In the genomic region with DNA sequence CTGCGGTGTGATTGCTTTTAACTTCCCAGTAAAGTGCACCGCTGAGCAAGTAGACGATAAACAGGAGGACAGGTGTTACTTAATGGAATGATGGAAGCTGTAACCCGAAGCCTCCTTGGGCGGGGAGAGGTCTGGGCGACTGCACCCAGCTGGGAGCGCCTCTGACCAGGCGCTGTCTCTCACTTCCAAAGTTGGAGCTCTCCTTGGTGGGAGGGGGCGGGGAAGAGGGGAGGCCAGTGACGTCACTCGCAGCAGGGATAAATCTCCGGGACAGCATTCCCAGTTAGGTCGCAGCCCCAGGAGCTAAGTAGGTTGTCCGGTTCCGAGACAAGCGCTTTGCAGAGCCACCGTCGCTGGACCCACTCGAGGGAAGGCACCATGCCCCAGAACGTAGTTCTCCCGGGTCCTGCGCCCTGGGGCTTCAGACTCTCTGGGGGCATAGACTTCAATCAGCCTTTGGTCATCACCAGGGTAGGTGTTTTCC, we compare ENCODE assay signal across 8 mouse cellular contexts. TPM values are rescaled to one million over a fixed set of nuclear protein-coding genes. Genes with fewer than 3 reads are reported as not detected.
DNase-seq lines count a peak whose midpoint lies in the region; ATAC-seq and TF ChIP-seq lines count a peak whose summit lies in the region.

Gene Pdlim3 (plus strand): TSS at position 260 of the 484 bp plus-strand sequence.

- H3K4me1 ChIP-seq in thymus, adult 2 months (replicated peaks; ENCODE audit: control insufficient read depth, insufficient read depth, low read length), result no peaks in the 10 kb centered on the region
- 0 out of 2 replicates have a peak, but pooled peaks cover 7% of the 10 kb centered on the region for H3K4me1 ChIP-seq in hindbrain, embryonic 14.5 days (replicated peaks; ENCODE audit: control insufficient read depth, insufficient read depth, low read length)
- H3K4me1 ChIP-seq in liver, embryonic 14.5 days (replicated peaks; ENCODE audit: control insufficient read depth in 2 of 2, insufficient read depth in 2 of 2, low read length in 1 of 2), result no peaks in the 10 kb centered on the region
- H3K4me1 ChIP-seq in neural tube, embryonic 15.5 days, result peaks cover 18% of the 10 kb centered on the region

- TF ChIP-seq EP300 in liver, embryonic 14.5 days (IDR thresholded peaks at IDR 0.05; ENCODE audit: low read depth), result no peak

- peak; percentile 57; the same call in 1 of the 2 replicates for ATAC-seq in hindbrain, embryonic 14.5 days (ENCODE audit: low FRiP score)
- no peak for ATAC-seq in liver, embryonic 14.5 days (ENCODE audit: insufficient read depth)
- ATAC-seq in neural tube, embryonic 15.5 days (ENCODE audit: low FRiP score), result peak; percentile 60; the same call in 1 of the 2 replicates

- intact Hi-C loops in gastrocnemius, adult 2 months (cut with DNase I), result loop anchor here (2.0 kb wide), 1 partner anchor 54 kb away; no protein-coding TSS in a partner anchor

- no peak within 1 kb of the TSS for H3K4me3 ChIP-seq in thymus, adult 2 months (ENCODE audit: control insufficient read depth, insufficient read depth, low read length)
- peak within 1 kb of the TSS; percentile 86 for H3K4me3 ChIP-seq in gastrocnemius, adult 2 months
- H3K4me3 ChIP-seq in hindbrain, embryonic 14.5 days (replicated peaks; ENCODE audit: low read length), result peak within 1 kb of the TSS; percentile 33
- peak within 1 kb of the TSS in 1 of 2 experiments; percentile 4; a peak in 1 of 4 replicates for H3K4me3 ChIP-seq in liver, embryonic 14.5 days (ENCODE audit: insufficient read depth in 1 of 2, low read depth in 2 of 2, low read length in 2 of 2)
- peak within 1 kb of the TSS; percentile 41 for H3K4me3 ChIP-seq in neural tube, embryonic 15.5 days (replicated peaks)

- TF ChIP-seq POLR2A in thymus, adult 2 months (IDR thresholded peaks at IDR 0.05; ENCODE audit: control insufficient read depth, extremely low read depth, insufficient read depth, low read length, poor library complexity), result no peak

- no peaks in the 10 kb centered on the region for H3K36me3 ChIP-seq in thymus, adult 2 months (ENCODE audit: control insufficient read depth, insufficient read depth, low read length)
- H3K36me3 ChIP-seq in hindbrain, embryonic 14.5 days (replicated peaks; ENCODE audit: control insufficient read depth, insufficient read depth), result no peaks in the 10 kb centered on the region
- H3K36me3 ChIP-seq in liver, embryonic 14.5 days (replicated peaks; ENCODE audit: control insufficient read depth, insufficient read depth, low read depth), result no peaks in the 10 kb centered on the region
- H3K36me3 ChIP-seq in neural tube, embryonic 15.5 days, result no peaks in the 10 kb centered on the region

- no peak for DNase-seq in thymus, adult 2 months
- DNase-seq in thymus, postnatal 36 days, result no peak
- peak; percentile 88 for DNase-seq in gastrocnemius, adult 2 months
- peak; percentile 46 for DNase-seq in hindbrain, embryonic 14.5 days (ENCODE audit: low spot score)
- DNase-seq in liver, embryonic 14.5 days (ENCODE audit: low read depth in 3 of 3, low spot score in 3 of 3), result no peak
- no peak for DNase-seq in cerebellum, adult 11 months
- DNase-seq in frontal cortex, postnatal 36 days (ENCODE audit: low spot score in 2 of 2), result no peak

- H3K4me2 ChIP-seq in hindbrain, embryonic 14.5 days (replicated peaks), result peak within 1 kb of the TSS; percentile 69
- peak within 1 kb of the TSS; percentile 44 for H3K4me2 ChIP-seq in liver, embryonic 14.5 days (ENCODE audit: low read depth)
- H3K4me2 ChIP-seq in neural tube, embryonic 15.5 days, result peak within 1 kb of the TSS; percentile 89

- peak within 1 kb of the TSS; percentile 39; the same call in 1 of the 2 replicates for H3K9ac ChIP-seq in hindbrain, embryonic 14.5 days
- no peak within 1 kb of the TSS for H3K9ac ChIP-seq in liver, embryonic 14.5 days (replicated peaks)
- peak within 1 kb of the TSS; percentile 37; the same call in 1 of the 2 replicates for H3K9ac ChIP-seq in neural tube, embryonic 15.5 days (replicated peaks)

- 0 out of 2 replicates have a peak, but pooled peaks cover 2% of the 10 kb centered on the region for H3K9me3 ChIP-seq in hindbrain, embryonic 14.5 days (ENCODE audit: control insufficient read depth, low read length)
- H3K9me3 ChIP-seq in liver, embryonic 14.5 days (ENCODE audit: control insufficient read depth, low read length), result no peaks in the 10 kb centered on the region
- 0 out of 2 replicates have a peak, but pooled peaks cover 1% of the 10 kb centered on the region for H3K9me3 ChIP-seq in neural tube, embryonic 15.5 days (replicated peaks)

- TF ChIP-seq CTCF in thymus, adult 2 months (IDR thresholded peaks at IDR 0.05; ENCODE audit: borderline replicate concordance, control insufficient read depth, extremely low read depth, insufficient read depth, low read length, poor library complexity), result no peak
- TF ChIP-seq CTCF in gastrocnemius, adult 2 months (IDR thresholded peaks at IDR 0.05), result no peak
- TF ChIP-seq CTCF in liver, embryonic 14.5 days (IDR thresholded peaks at IDR 0.05; ENCODE audit: low read depth), result no peak

- H3K27ac ChIP-seq in thymus, adult 2 months (ENCODE audit: control insufficient read depth, insufficient read depth, low read length), result no peak within 1 kb of the TSS
- H3K27ac ChIP-seq in gastrocnemius, adult 2 months, result peak within 1 kb of the TSS; percentile 97
- H3K27ac ChIP-seq in hindbrain, embryonic 14.5 days, result no peak within 1 kb of the TSS
- no peak within 1 kb of the TSS for H3K27ac ChIP-seq in liver, embryonic 14.5 days
- peak within 1 kb of the TSS; percentile 9; the same call in 1 of the 2 replicates for H3K27ac ChIP-seq in neural tube, embryonic 15.5 days (replicated peaks)

- WGBS in thymus, adult 2 months, result 8% methylated on average over 22 of the region's 22 CpGs
- 2% methylated on average over 22 of the region's 22 CpGs for WGBS in hindbrain, embryonic 14.5 days
- 2% methylated on average over 22 of the region's 22 CpGs for whole genome bisulfite sequencing in liver, embryonic 14.5 days (ENCODE audit: insufficient replicate concordance)
- 1% methylated on average over 22 of the region's 22 CpGs for WGBS in neural tube, embryonic 15.5 days

- H3K27me3 ChIP-seq in thymus, adult 2 months (ENCODE audit: control insufficient read depth, insufficient read depth, low read length), result no peaks in the 10 kb centered on the region
- peaks cover 24% of the 10 kb centered on the region for H3K27me3 ChIP-seq in hindbrain, embryonic 14.5 days (ENCODE audit: control insufficient read depth, insufficient read depth, low read length)
- H3K27me3 ChIP-seq in liver, embryonic 14.5 days (ENCODE audit: control insufficient read depth, insufficient read depth, low read length), result no peaks in the 10 kb centered on the region; the same call in 1 of the 2 replicates
- H3K27me3 ChIP-seq in neural tube, embryonic 15.5 days (replicated peaks), result no peaks in the 10 kb centered on the region

RNA-seq across cellular contexts. Expression of gene Pdlim3, which starts in this region (rescaled TPM):
- polyA plus RNA-seq in thymus, adult 2 months (2012; rRNA removed), result 8.3 and 11.8 TPM in 2 replicates
- 100 to 1,000 TPM; 516 to 675 TPM for total RNA-seq in gastrocnemius, adult 2 months (2021)
- polyA plus RNA-seq in hindbrain, embryonic 14.5 days (2014; fragmentation: Nextera tagmentation; extraction: Ambion mirVana), result 19.2 TPM in 2 replicates
- 0.64 and 0.69 TPM in 2 replicates for polyA plus RNA-seq in liver, embryonic 14.5 days (2012; rRNA removed)
- 0.62 and 0.76 TPM in 2 replicates for polyA plus RNA-seq in liver, embryonic 14.5 days (2014; fragmentation: Nextera tagmentation; extraction: Ambion mirVana)
- polyA plus RNA-seq in neural tube, embryonic 15.5 days (2015; fragmentation: Nextera tagmentation; extraction: Ambion mirVana), result 14.8 and 19.8 TPM in 2 replicates

Comparison
In these comparisons a context has a peak if more than half of its experiments do, and no peak if none do; other contexts are left out.
1. DNase-seq: peak in gastrocnemius, adult 2 months (single experiment) and hindbrain, embryonic 14.5 days (single experiment); none in thymus, adult 2 months (single experiment), thymus, postnatal 36 days (0 of 2), liver, embryonic 14.5 days (0 of 3), cerebellum, adult 11 months (single experiment) and frontal cortex, postnatal 36 days (0 of 2).
2. H3K27ac ChIP-seq: peak in gastrocnemius, adult 2 months (single experiment) and neural tube, embryonic 15.5 days (single experiment); none in thymus, adult 2 months (single experiment), hindbrain, embryonic 14.5 days (single experiment) and liver, embryonic 14.5 days (single experiment).
3. Peak in every context shown above with its lines, with median percentiles within 50 percentile points of each other: H3K4me2 ChIP-seq.